Mouse (Mus musculus) stomach, embryonic 15.5 days (tissue): ENCODE results near the gene Olfr1224-ps1. TPM values are rescaled to one million over a fixed set of nuclear protein-coding genes. Genes with fewer than 3 reads are reported as not detected.

ENCODE experiments used
- polyA plus RNA-seq: library from polyadenylated mRNA; unstranded; fragments of >200 nt; fragmentation: Nextera tagmentation; extraction: Ambion mirVana; gene quantifications from 2 replicates; pipeline ENCODE4 v1.2.1, GENCODE M21; 2015

Olfr1224-ps1 gene
- polyA plus RNA-seq, 1 experiment from 2014 or later: not detected

Other genes starting within 250 kb of the Olfr1224-ps1 start
- not detected in 2 replicates for gene Olfr1209, start 248.9 kb downstream of the Olfr1224-ps1 start, polyA plus RNA-seq
- gene Olfr1211, start 226.0 kb downstream of the Olfr1224-ps1 start, polyA plus RNA-seq: not detected in 2 replicates
- not detected in 2 replicates for gene Olfr1212, start 210.1 kb downstream of the Olfr1224-ps1 start, polyA plus RNA-seq
- not detected in 2 replicates for gene Gm13762, start 183.8 kb downstream of the Olfr1224-ps1 start, polyA plus RNA-seq
- not detected in 2 replicates for gene Olfr1214, start 171.4 kb downstream of the Olfr1224-ps1 start, polyA plus RNA-seq
- gene Olfr1215, start 157.1 kb downstream of the Olfr1224-ps1 start, polyA plus RNA-seq: not detected in 2 replicates
- not detected in 2 replicates for gene Olfr1216, start 145.8 kb downstream of the Olfr1224-ps1 start, polyA plus RNA-seq
- gene Olfr1217, start 132.0 kb downstream of the Olfr1224-ps1 start, polyA plus RNA-seq: not detected in 2 replicates
- not detected in 2 replicates for gene Olfr1218, start 102.9 kb downstream of the Olfr1224-ps1 start, polyA plus RNA-seq
- not detected in 2 replicates for gene Olfr1219, start 80.6 kb downstream of the Olfr1224-ps1 start, polyA plus RNA-seq
- not detected in 2 replicates for gene Olfr1220, start 57.3 kb downstream of the Olfr1224-ps1 start, polyA plus RNA-seq
- not detected in 2 replicates for gene Olfr1221, start 46.8 kb downstream of the Olfr1224-ps1 start, polyA plus RNA-seq
- not detected in 2 replicates for gene Olfr1222, start 31.0 kb downstream of the Olfr1224-ps1 start, polyA plus RNA-seq
- not detected in 2 replicates for gene Olfr1223, start 12.5 kb downstream of the Olfr1224-ps1 start, polyA plus RNA-seq
- gene Olfr1225, start 10.6 kb upstream of the Olfr1224-ps1 start, polyA plus RNA-seq: not detected in 2 replicates
- gene Olfr1226, start 36.0 kb upstream of the Olfr1224-ps1 start, polyA plus RNA-seq: not detected in 2 replicates
- not detected in 2 replicates for gene Olfr1228, start 90.0 kb upstream of the Olfr1224-ps1 start, polyA plus RNA-seq
- not detected in 2 replicates for gene Olfr1229, start 123.9 kb upstream of the Olfr1224-ps1 start, polyA plus RNA-seq
- gene Olfr1230, start 133.2 kb upstream of the Olfr1224-ps1 start, polyA plus RNA-seq: not detected in 2 replicates
- not detected in 2 replicates for gene Olfr1231, start 143.0 kb upstream of the Olfr1224-ps1 start, polyA plus RNA-seq
- gene Olfr1232, start 165.6 kb upstream of the Olfr1224-ps1 start, polyA plus RNA-seq: not detected in 2 replicates
- gene Olfr1233, start 178.3 kb upstream of the Olfr1224-ps1 start, polyA plus RNA-seq: not detected in 2 replicates
- gene Olfr1234, start 200.8 kb upstream of the Olfr1224-ps1 start, polyA plus RNA-seq: not detected in 2 replicates
- not detected in 2 replicates for gene Olfr1238, start 245.6 kb upstream of the Olfr1224-ps1 start, polyA plus RNA-seq